In the genomic region with DNA sequence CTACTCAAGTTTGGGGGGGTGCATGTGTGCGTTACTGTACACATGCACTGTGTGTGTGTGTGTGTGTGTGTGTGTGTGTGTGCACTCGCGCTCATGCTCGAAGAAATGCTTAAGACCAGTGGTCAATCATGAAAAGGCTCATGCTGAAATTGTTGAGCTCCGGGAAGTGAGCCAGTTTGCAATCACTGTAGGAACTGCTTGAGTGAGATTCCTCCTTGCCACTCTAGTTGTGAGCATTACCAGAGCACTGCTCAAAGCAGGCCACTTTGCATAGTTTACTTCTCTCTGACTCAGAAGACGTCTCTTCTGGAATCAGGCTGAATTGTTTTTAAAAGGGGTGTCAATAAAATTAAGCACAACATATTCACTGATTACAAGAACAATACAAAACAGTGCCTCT, we compare ENCODE assay signal across 19 mouse cellular contexts. TPM values are rescaled to one million over a fixed set of nuclear protein-coding genes. Genes with fewer than 3 reads are reported as not detected.
DNase-seq lines count a peak whose midpoint lies in the region; ATAC-seq and TF ChIP-seq lines count a peak whose summit lies in the region.
"Had no signal": no experiment of that assay in that cellular context is flagged by ENCODE, and none has a peak within 500 bp of the region (broad histone marks: within the 10 kb centered on the region; RNA-seq: fewer than 3 reads in every experiment).

No protein-coding gene starts in this region.

- H3K4me1 ChIP-seq in heart, postnatal 0 days (ENCODE audit: control insufficient read depth, insufficient read depth), result no peaks in the 10 kb centered on the region; the same call in 1 of the 2 replicates
- no peaks in the 10 kb centered on the region for H3K4me1 ChIP-seq in embryonic facial prominence, embryonic 15.5 days
- H3K4me1 ChIP-seq: midbrain, embryonic 12.5 days had no signal

- WGBS in heart, postnatal 0 days, result 26% methylated on average over 6 of the region's 6 CpGs
- WGBS in embryonic facial prominence, embryonic 15.5 days, result 67% methylated on average over 6 of the region's 6 CpGs

- peak; percentile 16 to 41 for DNase-seq in cerebellum, postnatal 10 days
- DNase-seq in cerebellum, adult 9-10 months, result no peak
- DNase-seq in heart, postnatal 0 days (ENCODE audit: low spot score), result peak; percentile 36
- DNase-seq in heart, adult 11 months, result no peak
- peak; percentile 56 for DNase-seq in lung, postnatal 14 days
- DNase-seq in ovary, adult 18-20 months (ENCODE audit: low spot score), result no peak
- DNase-seq: adrenal gland, postnatal 36 days; cerebellum, postnatal 36 days; kidney, adult 18-20 months; kidney, postnatal 14 days; layer of hippocampus, adult 9-11 months had no signal

- no peaks in the 10 kb centered on the region for H3K36me3 ChIP-seq in heart, postnatal 0 days (replicated peaks; ENCODE audit: control insufficient read depth, insufficient read depth, low read length)
- H3K36me3 ChIP-seq in embryonic facial prominence, embryonic 15.5 days, result no peaks in the 10 kb centered on the region
- H3K36me3 ChIP-seq: midbrain, embryonic 12.5 days had no signal

- H3K4me3 ChIP-seq in heart, postnatal 0 days (ENCODE audit: low read depth, low read length), result no peak overlapping the region
- H3K4me3 ChIP-seq in embryonic facial prominence, embryonic 15.5 days (replicated peaks), result no peak overlapping the region
- H3K4me3 ChIP-seq: forebrain, embryonic 13.5 days; midbrain, embryonic 12.5 days had no signal

- no peak for ATAC-seq in heart, postnatal 0 days (ENCODE audit: insufficient read depth, low read depth)
- peak; percentile 29; the same call in 1 of the 2 replicates for ATAC-seq in embryonic facial prominence, embryonic 15.5 days (ENCODE audit: insufficient number of reproducible peaks, low FRiP score, low TSS enrichment, low read depth)
- no peak for ATAC-seq in monocyte, adult 5-6 weeks (replicated peaks; ENCODE audit: insufficient number of reproducible peaks, low FRiP score, low TSS enrichment, poor library complexity, severe bottlenecking)
- ATAC-seq: forebrain, embryonic 13.5 days; hindbrain, embryonic 16.5 days; Patski had no signal

- H3K4me2 ChIP-seq in heart, postnatal 0 days (ENCODE audit: low read depth, low read length), result peak overlapping the region; percentile 11; the same call in 1 of the 2 replicates
- H3K4me2 ChIP-seq in embryonic facial prominence, embryonic 15.5 days (replicated peaks), result no peak overlapping the region
- H3K4me2 ChIP-seq: forebrain, embryonic 13.5 days; heart, embryonic 11.5 days; midbrain, embryonic 12.5 days had no signal

- no peaks in the 10 kb centered on the region for H3K9me3 ChIP-seq in heart, postnatal 0 days (replicated peaks; ENCODE audit: control insufficient read depth, low read length)
- H3K9me3 ChIP-seq in embryonic facial prominence, embryonic 15.5 days (replicated peaks), result no peaks in the 10 kb centered on the region
- H3K9me3 ChIP-seq: forebrain, embryonic 13.5 days; midbrain, embryonic 12.5 days had no signal

- no peaks in the 10 kb centered on the region for H3K27me3 ChIP-seq in heart, postnatal 0 days (ENCODE audit: control insufficient read depth, insufficient read depth, low read length)
- no peaks in the 10 kb centered on the region for H3K27me3 ChIP-seq in embryonic facial prominence, embryonic 15.5 days
- H3K27me3 ChIP-seq: forebrain, embryonic 13.5 days; midbrain, embryonic 12.5 days; Patski had no signal

- no peak overlapping the region for H3K9ac ChIP-seq in heart, postnatal 0 days (replicated peaks; ENCODE audit: low read depth, low read length)
- no peak overlapping the region for H3K9ac ChIP-seq in embryonic facial prominence, embryonic 15.5 days
- H3K9ac ChIP-seq: forebrain, embryonic 13.5 days; midbrain, embryonic 12.5 days had no signal

- H3K27ac ChIP-seq in heart, postnatal 0 days (ENCODE audit: low read depth), result 0 out of 2 replicates have a peak overlapping the region, but pooled peaks have one; percentile 36
- H3K27ac ChIP-seq in embryonic facial prominence, embryonic 15.5 days (replicated peaks), result no peak overlapping the region
- H3K27ac ChIP-seq: forebrain, embryonic 13.5 days; macrophage; midbrain, embryonic 12.5 days had no signal

- no peak for TF ChIP-seq EP300 in heart, postnatal 0 days (IDR thresholded peaks at IDR 0.05; ENCODE audit: low read depth)

- no peak for TF ChIP-seq CTCF in heart, postnatal 0 days (IDR thresholded peaks at IDR 0.05; ENCODE audit: low read depth)

RNA-seq across cellular contexts. Expression of gene Prkd1, which starts 54.4 kb away (rescaled TPM):
- 4.7 and 8.7 TPM in 2 replicates for total RNA-seq in heart, postnatal 0 days (2014; rRNA removed; ENCODE audit: low replicate concordance)
- 2.7 and 2.8 TPM in 2 replicates for polyA plus RNA-seq in heart, postnatal 0 days (2015; fragmentation: Nextera tagmentation; extraction: Ambion mirVana)
- polyA plus RNA-seq in embryonic facial prominence, embryonic 15.5 days (2015; fragmentation: Nextera tagmentation; extraction: Ambion mirVana), result 6.4 and 6.8 TPM in 2 replicates
- not detected in 3 replicates for total RNA-seq in monocyte, adult 5-6 weeks (2017)
- polyA plus RNA-seq: macrophage had no signal

Comparison
In these comparisons a context has a peak if more than half of its experiments do, and no peak if none do; other contexts are left out.
1. DNase-seq: peak in cerebellum, postnatal 10 days (2 of 2), heart, postnatal 0 days (single experiment) and lung, postnatal 14 days (single experiment); none in cerebellum, adult 9-10 months (single experiment), heart, adult 11 months (single experiment) and ovary, adult 18-20 months (single experiment).